Mouse (Mus musculus): Measurements from ENCODE around the gene Mapk12. TPM values are rescaled to one million over a fixed set of nuclear protein-coding genes. Genes with fewer than 3 reads are reported as not detected.
A peak's percentile ranks its signal among the peaks of the same experiment; 100 is the strongest.

The Mapk12 gene
- total RNA-seq, 2 experiments from 2014 or later, result 13.9 to 16.2 TPM

DNA sequence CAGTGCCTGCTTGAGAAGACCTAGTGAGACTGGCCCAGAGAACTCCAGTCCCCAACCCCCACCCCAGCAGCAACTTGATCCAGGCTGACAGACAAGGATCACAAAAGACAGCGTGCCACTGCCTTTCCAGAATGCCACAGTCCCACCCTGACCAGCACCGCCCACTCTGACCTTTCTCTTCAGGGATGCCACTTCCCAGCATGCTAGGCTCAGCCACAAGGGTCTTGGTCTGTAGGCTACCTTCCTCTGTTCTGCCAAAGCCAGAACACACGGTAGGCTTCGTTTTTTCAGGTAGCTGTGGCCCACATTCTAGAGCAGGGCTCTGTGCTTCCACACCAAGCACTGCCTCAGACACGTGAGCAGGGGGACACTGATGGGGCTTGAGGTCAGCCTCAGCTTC is 37.9 kb downstream of the Mapk12 start:
- no peak for DNase-seq (ENCODE audit: low spot score in 2 of 2)

DNA sequence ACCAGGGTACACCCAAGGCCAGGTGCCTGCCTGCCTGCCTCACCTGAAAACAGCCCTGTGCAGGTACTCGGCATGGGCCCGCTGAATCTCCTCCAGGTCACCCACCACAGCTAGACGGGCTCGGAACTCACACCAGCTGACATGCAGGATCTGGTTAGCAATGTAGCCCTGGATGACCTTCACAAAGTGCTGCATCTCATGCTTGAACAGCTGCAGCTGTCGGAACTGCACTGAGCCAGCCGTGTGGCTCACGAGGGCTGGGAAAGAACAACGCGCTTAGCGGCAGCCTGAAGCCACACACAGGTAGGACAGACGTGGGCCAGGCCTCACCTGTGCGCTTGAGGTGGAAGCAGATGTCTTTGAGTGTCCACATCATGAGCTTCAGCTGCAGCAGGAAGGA is 39.7 kb downstream of the Mapk12 start:
- no peak for DNase-seq (ENCODE audit: low spot score in 2 of 2)

DNA sequence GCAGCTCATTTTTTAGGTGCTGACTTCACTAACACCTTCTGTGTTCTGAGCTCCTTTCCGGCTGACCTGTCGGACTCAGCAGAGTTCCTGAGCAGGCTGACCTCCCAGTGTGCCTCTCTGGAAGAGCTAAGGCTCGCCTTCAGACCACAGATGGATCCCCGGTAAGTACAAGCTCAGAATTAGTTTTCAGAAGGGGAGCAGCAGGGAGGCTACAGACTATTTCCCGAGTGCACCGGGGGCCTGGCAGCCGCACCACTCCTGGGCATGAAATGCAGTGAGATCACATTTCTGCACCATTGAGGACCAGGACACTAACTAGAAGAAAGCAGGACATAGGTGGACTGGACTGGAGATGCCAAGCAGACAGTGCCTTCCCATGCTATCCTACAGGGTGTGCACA is 41.9 kb downstream of the Mapk12 start:
- no peak for DNase-seq (ENCODE audit: low spot score in 2 of 2)

DNA sequence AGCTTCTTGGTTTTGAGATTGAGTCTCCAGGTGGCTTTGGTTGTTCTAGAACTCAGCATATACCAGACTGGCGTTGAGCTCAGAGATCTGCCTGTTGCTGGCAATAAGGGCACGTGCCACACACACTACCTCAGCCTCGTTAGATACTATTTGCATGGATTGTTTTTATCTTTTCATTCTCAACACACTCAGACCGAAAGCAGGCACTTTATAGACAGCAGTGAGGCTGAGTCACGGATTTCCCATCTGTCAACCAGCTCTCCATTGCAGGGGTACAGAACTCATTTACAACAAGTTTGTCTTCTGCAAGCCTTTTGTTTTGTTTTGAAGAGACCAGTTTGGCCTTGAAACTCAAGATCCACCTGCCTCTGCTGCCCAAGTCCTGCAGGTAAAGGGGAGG is 43.1 kb downstream of the Mapk12 start:
- no peak for DNase-seq (ENCODE audit: low spot score in 2 of 2)

DNA sequence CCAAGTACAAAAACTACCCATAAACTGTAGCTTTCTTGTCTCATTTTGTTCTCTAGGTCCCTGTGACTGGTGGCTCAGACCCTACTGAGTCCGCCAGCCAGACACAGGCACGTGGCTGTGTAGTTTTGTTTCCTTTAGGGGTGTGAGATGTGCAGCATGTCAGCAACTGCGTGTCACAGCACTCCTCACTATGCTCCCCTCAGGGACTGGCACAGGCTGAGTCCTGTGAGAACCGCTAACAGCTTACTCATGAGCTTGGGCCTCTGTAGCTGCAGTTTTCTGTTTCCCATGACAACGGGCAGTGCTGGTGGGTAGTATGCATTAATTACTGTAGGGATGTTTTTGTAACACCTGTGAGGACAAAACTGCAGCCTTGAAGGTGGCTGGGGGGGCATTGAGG is 48.3 kb downstream of the Mapk12 start:
- DNase-seq (ENCODE audit: low spot score in 2 of 2), result no peak

DNA sequence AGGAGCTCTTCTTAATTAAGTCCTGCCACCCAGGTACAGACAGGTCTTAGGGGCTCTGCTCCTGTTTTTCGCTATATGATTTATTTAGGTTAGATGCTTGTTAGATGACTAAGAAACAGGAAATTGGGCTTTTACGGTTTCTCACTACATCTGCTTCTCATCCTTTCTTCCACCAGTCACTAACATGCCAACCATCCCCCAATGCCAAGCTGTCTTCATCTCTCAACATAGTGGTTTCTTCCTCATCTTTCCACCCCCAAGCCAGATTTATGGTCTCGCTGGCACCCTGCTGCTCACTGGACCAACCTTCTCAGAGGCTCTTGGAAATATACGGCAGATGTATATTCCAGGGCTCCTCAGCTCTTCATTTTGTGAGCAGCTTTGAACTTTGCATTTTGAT is 49.8 kb downstream of the Mapk12 start:
- DNase-seq (ENCODE audit: low spot score in 2 of 2), result no peak

DNA sequence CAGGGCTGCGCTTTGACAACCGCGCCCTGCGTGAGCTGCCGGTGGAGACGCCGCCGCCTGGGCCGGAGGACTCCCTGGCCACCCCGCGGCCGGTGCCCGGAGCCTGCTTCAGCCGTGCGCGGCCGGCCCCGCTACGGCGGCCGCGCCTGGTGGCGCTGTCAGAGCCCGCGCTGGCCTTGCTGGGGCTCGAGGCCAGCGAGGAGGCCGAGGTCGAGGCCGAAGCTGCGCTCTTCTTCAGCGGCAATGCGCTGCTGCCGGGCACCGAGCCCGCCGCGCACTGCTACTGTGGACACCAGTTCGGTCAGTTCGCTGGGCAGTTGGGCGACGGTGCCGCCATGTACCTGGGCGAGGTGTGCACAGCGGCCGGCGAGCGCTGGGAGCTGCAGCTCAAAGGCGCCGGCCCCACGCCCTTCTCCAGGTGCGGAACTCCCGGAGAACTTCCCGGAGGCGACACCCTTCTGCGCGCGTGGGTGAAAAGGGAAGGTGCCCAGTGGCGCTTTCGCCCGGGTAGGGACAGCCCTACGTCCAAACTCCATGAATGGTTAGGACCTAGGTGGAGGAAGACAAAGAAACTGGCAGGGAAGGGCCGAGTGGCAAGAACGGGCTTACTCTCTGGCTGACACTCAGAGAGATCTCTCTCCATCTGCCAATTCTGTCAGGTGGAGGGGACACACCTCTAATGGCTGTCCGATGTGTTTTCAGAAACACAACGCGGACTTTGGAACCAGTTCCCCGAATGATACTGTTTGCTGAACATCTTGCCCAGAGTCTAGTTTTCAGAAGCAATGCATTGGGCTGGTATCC is 51.1 kb downstream of the Mapk12 start:
- peak in 1 of 2 experiments; percentile 39 for DNase-seq (ENCODE audit: low spot score in 2 of 2)

DNA sequence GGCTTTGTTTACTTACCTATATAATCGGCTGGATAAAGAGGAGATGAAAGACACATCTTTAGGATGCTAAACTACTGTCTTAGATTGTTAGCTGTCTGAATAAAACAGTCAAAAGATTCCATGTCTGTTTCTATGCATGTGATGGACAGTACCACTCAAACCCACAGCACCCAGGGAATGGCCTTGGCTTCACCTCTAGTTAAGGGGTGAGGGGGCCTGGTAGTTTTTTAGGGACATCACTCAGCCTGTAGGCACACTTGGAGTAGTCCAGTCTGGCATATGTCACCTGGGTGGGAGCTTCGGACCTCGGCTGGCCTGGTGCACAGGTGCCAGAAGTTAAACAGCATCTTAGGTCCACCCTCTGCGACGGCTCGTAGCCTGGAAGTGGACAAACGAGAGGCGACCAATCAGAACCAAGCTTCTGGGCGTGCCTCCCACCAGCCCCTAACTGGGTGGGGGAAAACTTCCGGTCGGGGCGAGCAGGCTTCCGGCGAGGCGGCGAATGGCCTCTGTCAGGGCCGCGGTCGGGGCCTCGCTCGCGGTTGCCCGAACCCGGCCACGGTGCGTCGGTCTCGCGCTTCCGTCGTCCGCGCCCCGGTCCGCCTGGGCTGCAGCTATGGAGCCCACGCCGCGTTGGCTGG is 51.8 kb downstream of the Mapk12 start, which contains the start of gene Selenoo:
Gene Selenoo, plus strand, starts transcription at position 478 of the 641 bp plus-strand sequence.
- peak; percentile 80 to 84 for DNase-seq (ENCODE audit: low spot score in 2 of 2)

DNA sequence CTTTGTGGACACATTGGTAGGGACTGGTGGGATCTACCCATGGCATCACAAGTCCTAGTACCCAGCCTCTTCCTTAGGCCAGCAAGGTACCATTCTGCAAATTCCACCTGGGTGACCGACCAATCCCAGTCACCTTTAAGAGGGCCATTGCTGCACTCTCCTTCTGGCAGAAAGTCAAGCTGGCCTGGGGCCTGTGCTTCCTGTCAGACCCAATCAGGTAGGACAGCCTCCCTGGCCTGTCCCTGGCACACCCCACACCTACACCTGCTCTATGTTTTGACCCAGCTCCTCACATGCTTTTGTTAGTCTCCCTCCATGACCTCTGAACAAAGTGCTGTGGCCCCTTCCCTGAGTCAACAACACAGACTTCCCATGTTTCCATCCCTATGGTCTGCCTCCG is 55.7 kb downstream of the Mapk12 start:
- DNase-seq (ENCODE audit: low spot score in 2 of 2), result no peak

DNA sequence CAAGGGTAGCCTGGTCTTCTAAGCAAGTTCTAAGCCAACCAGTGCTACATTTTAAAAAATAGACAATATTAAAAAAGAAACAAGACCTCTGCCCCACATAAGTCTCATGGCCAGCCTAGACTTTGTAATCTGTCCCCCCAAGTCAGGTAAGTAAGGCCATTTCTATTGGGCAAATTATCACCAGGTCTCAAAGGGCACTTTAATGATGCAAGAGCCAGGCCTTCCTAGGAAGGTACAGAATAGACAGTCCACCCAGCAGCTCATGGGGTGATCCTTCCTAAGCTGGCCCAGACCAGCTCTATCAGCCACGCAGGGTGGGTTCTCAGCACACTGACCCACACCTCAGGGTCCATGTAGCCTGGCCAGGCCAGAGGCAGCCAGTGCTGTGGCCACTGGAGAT is 56.6 kb downstream of the Mapk12 start:
- no peak for DNase-seq (ENCODE audit: low spot score in 2 of 2)

Small RNAs within 50 kb of the gene (microRNA-seq; reads per million reads assigned to microRNA genes)
- gene Mir6958, result 1.1 reads per million
- gene Mir7118, result not detected

Other genes with a start within 250 kb of the Mapk12 start
- under 1 TPM in 1 of 2 experiments, not detected in 1; 0.28 TPM for gene Ttll8, start 186.3 kb downstream of the Mapk12 start, total RNA-seq (2021)
- under 1 TPM in 1 of 2 experiments, not detected in 1; 0.17 TPM for gene Mlc1, start 161.7 kb downstream of the Mapk12 start, total RNA-seq (2021)
- gene Mov10l1, start 157.8 kb downstream of the Mapk12 start, total RNA-seq (2021), result under 1 TPM in 1 of 2 experiments, not detected in 1; 0.53 TPM
- 1 to 10 TPM; 3.4 to 3.5 TPM for gene Panx2, start 81.0 kb downstream of the Mapk12 start, total RNA-seq (2021)
- gene Trabd, start 65.6 kb downstream of the Mapk12 start, total RNA-seq (2021), result 10 to 100 TPM; 45.5 to 45.6 TPM
- gene Selenoo, start 51.6 kb downstream of the Mapk12 start, total RNA-seq (2021), result 10 to 100 TPM; 30.7 to 35.0 TPM
- 10 to 100 TPM; 20.1 to 24.8 TPM for gene Tubgcp6, start 17.6 kb downstream of the Mapk12 start, total RNA-seq (2021)
- gene Hdac10, start 12.0 kb downstream of the Mapk12 start, total RNA-seq (2021), result 10 to 100 TPM; 19.8 TPM
- gene Mapk11, start 8.9 kb upstream of the Mapk12 start, total RNA-seq (2021), result 1 to 10 TPM; 6.9 to 8.6 TPM
- 100 to 1,000 TPM; 167 to 207 TPM for gene Plxnb2, start 40.1 kb upstream of the Mapk12 start, total RNA-seq (2021)
- 10 to 100 TPM; 11.5 to 13.0 TPM for gene Dennd6b, start 55.8 kb upstream of the Mapk12 start, total RNA-seq (2021)
- gene Ppp6r2, start 70.8 kb upstream of the Mapk12 start, total RNA-seq (2021), result 10 to 100 TPM; 53.8 to 57.6 TPM
- 100 to 1,000 TPM; 108 to 111 TPM for gene Sbf1, start 174.6 kb upstream of the Mapk12 start, total RNA-seq (2021)
- under 1 TPM in 1 of 2 experiments, not detected in 1; 0.53 TPM for gene Adm2, start 182.0 kb upstream of the Mapk12 start, total RNA-seq (2021)
- gene Miox, start 193.7 kb upstream of the Mapk12 start, total RNA-seq (2021), result 10 to 100 TPM in 1 of 2 experiments, 1 to 10 TPM in 1; 6.0 to 90.1 TPM
- gene Lmf2, start 215.0 kb upstream of the Mapk12 start, total RNA-seq (2021), result 10 to 100 TPM; 59.3 to 59.5 TPM
- 100 to 1,000 TPM; 126 to 133 TPM for gene Ncaph2, start 215.0 kb upstream of the Mapk12 start, total RNA-seq (2021)
- 10 to 100 TPM; 20.2 to 22.5 TPM for gene Sco2, start 233.1 kb upstream of the Mapk12 start, total RNA-seq (2021)
- gene Tymp, start 236.3 kb upstream of the Mapk12 start, total RNA-seq (2021), result 1 to 10 TPM in 1 of 2 experiments, under 1 TPM in 1; 0.87 to 1.9 TPM
- 1 to 10 TPM in 1 of 2 experiments, under 1 TPM in 1; 0.34 to 1.5 TPM for gene Odf3b, start 238.6 kb upstream of the Mapk12 start, total RNA-seq (2021)
- gene Klhdc7b, start 244.2 kb upstream of the Mapk12 start, total RNA-seq (2021), result not detected

Data from adrenal gland, postnatal 4 days (tissue).